Mouse (Mus musculus) retina, postnatal 1 day (tissue): ENCODE measurements at regions not wholly inside any gene's neighbourhood (a gene's known extent, or its start where the extent isn't known, plus 50 kb on each side); places are given as distances from the start of the nearest gene placed in this dataset.
A peak's percentile ranks its signal among the peaks of the same experiment; 100 is the strongest.

Experiments used
- DNase-seq: peaks from one replicate; pipeline ENCODE4 v3.0.0-alpha.2; 2012

GRCm38 (mm10) chr3:120123155-120123554, 338.9 kb upstream of the Ptbp2 start:
- DNase-seq = no peak

DNA sequence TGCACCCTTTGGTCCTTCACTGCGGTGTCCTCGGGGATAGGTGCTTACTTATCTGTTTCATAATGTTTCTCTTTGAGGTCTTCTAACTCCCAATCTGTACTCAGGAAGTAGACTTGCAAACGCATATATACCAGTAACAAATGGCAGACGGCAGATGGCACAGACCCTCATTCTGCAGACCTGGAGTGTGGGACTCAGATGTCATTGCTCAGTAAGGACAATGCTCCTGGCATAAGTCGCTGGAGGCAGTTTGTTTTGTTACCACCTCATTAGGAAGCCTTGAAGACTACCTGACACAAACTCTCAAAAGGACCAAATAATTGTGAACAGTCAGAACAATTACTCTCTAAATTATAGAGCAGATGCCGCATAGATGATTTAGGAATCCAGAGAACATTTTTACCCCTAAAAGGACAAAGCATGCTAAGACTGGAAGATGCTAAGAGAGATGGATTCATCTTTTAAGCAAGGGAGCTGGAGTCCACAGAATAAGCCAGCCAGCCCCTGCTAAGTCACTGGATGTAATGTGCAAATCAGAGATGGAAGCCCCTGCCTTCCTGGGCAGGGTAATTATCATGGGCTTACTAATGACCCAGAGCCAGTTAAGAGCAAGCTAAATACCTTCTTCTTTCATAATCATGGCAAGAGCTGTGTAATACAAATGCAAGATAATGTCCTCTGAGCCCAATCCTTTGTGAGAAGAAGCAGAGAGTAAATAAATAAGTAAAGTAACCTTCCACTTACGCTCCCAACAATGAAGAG, 299.1 kb upstream of the Ptbp2 start:
- peak; percentile 67 for DNase-seq

DNA sequence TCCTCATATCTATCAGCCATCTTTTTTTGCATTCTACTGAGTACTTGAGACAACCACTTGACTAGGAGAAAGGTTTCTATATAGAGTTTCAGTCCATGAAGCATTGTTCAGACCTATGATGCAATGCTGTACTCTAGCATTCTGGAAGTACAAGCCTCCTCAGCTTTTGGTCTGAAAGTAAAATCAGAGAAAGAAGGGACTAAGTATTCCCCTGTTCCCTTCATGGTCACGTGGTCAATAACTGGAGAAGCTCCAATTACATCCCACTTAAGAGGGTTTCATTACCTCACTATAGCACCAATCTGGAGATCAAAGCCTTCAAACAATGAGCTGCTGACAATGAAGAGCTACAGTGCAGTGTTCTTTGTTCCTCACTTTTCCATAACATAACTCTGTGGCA, 289.3 kb upstream of the Ptbp2 start:
- peak; percentile 60 for DNase-seq

DNA sequence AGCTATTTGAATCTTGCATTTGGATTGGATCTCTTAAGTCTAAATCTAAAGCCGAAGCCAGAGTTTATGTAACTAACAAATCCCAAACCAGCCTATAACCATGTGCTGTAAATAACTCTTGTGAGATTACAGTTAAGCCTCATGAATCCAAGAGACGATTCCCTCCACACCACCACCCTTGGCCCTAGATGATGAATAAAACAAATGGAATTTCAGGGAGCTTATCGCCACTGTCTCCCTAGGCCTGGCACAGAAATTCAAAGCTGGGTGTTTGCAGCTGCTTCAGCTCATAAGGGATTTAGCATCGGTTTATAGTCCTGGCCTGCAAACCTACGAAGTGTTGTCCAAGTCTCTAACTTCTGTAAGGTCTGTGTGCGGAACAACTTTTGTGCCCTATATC, 281.4 kb upstream of the Ptbp2 start:
- DNase-seq = no peak

- DNase-seq = no peak
Observed at GRCm38 (mm10) chr3:120064854-120065480, 280.7 kb upstream of the Ptbp2 start.

- no peak for DNase-seq
Observed at GRCm38 (mm10) chr3:120062264-120062663, 278.0 kb upstream of the Ptbp2 start.

DNA sequence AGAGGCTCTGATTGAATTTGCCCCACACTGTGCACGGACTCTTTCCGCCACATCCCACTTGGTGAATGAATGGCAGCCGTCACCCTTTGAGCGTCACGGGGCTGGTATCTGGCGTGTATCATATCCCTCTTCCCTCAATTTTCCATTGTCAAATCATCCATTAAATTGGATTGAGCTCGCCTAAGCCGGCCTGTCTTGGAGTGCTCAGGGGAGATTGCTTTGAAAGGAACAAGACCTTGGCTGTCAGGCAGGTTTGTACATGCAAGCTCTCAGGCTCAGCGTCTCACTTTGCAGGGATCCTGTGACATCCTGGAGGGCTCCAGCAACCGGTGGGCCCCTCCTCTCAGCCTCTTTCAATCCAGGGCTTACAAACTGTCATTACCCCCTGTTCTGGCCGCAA, 275.7 kb upstream of the Ptbp2 start:
- peak; percentile 71 for DNase-seq

DNA sequence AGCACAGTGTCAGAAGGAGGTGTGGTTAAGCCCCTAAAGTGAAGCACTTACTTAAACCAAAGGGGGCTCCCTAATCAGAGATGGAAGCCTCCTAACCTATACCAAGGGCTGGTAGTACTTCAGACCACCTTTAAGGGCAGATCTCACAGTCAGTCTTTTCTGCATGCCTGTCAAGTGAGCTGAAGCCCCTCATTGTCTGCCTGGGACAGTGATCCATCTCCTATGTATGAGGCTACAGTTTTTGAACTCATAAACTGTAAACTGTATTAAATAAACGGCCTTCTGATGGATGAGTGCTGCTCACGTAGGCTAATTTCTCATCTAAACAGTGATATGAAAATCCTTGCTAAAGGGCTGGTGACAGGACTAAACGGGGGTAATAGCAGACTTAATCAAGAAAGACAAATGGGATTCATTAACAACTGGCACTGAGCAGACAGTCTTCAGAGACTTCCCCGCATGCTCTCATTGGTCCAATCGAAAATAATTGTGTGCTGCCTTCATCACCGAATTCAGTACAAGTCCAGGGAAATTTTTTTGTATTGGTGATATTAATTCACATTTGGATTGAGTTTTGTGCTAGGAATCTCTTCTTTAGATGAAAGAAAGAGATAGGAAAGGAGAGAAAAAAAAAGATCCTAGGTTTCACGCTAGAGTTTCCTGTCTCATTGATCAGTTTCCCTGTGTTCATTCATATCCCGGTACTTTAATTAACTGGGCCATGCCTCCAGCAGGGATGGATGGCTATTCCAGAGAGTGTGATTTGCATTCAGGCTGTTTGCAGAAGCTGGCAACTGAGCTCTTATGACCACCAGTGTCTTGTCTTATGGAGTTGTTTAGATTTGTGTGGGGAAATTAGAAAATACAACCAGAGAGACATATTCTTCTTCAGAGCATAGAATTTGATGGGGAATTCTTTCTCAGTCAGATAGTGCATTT, 271.2 kb upstream of the Ptbp2 start:
- DNase-seq = peak; percentile 53

GRCm38 (mm10) chr3:120047238-120047637, 263.0 kb upstream of the Ptbp2 start:
- no peak for DNase-seq

GRCm38 (mm10) chr3:120037526-120037925, 253.3 kb upstream of the Ptbp2 start:
- no peak for DNase-seq

DNA sequence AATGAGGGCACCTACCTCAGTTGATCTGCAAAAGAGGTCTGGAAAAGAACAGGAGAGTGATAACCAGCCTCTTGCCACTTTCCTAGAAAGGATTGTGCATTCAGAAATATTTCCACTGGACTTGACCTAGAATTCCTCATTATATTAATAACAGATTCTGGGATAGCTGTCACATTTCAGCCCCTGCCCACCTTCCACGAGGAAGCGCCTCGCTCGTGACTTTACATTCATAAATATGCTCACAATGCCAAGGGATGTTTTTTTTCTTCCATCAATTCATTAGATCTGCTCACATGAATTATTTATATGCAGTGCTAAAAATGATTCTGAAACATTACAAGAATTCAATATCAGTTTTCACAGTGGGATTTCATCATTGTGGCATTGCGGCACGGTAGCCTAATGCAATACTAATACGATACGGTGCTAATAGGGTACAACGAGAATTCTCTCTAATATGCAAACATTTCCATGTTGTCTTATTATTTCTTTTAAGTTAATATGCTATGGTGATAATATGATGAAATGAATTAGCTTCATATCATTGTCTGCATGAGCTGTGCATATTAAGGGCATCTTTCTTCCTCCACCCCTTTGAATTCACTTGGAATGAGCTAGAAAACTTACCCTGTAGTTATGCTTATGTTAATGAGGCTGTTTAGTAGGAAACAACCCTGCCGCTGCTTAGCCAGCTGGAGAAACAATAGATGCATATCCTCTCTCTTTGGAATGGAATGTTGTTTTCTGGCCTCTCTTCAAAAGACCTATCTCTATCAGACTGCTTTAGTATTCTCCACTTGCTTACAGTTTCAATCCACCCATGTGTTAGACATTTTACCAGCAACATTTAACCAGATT, 235.8 kb upstream of the Ptbp2 start:
- peak; percentile 62 for DNase-seq

DNA sequence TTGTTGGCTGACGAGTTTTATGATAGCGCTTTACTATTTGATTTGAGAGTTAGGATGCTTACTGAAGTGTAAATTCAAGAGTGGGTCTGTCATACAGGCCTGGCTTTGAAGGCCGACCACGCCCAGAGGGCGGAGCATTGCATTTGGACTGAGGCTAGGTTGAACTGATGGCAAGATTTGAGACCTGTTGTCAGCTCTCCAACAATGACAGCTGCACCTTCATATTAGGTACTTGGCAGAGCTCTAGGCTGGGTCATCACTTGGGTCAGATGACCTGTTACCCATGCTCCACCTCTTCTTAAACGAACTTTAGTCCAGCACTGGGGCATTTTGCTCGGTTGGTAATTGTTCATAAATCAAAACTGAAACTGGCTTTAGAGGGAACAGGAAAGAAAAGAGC, 231.1 kb upstream of the Ptbp2 start:
- no peak for DNase-seq

DNA sequence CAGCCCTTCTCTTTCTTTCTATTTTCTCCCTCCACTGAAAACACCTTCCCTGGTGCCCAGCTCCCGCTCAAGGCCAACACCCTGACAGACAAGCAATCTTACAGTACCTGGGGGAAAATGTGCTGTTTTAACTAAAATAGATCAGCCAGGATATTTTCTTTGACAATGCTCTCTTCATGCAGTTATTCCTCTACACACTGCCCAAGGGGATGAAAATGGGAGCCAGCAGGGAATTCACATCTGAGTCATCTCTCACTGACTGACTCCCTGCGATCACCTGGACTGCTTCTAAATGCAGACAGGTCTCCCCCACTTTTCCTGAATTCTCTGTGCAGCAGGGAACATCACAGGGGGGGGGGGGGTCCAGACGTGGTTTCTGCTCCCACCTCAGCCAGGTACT, 227.6 kb upstream of the Ptbp2 start:
- DNase-seq = no peak

- no peak for DNase-seq
Observed at GRCm38 (mm10) chr3:120008110-120008509, 223.8 kb upstream of the Ptbp2 start.

GRCm38 (mm10) chr3:120004588-120004987, 220.3 kb upstream of the Ptbp2 start:
- peak; percentile 75 for DNase-seq

DNA sequence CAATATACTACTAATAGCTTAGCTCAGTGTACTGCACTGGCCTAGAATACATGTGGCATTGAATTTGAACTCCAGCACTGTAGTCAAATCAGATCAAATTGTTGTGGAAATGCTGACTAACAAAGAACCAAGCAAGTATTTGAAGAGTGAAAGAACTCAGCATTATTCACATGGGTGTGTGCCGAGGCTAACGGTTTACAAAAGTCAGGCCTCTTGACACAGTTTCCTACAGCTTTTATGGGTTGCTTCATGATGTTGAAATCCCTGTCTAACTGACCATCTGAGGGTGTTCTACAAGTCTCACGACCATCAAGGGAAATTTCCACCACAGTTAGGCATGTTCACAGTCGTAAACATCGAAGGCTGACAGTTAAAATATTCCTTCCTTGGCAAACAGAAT, 216.0 kb upstream of the Ptbp2 start:
- DNase-seq = no peak

DNA sequence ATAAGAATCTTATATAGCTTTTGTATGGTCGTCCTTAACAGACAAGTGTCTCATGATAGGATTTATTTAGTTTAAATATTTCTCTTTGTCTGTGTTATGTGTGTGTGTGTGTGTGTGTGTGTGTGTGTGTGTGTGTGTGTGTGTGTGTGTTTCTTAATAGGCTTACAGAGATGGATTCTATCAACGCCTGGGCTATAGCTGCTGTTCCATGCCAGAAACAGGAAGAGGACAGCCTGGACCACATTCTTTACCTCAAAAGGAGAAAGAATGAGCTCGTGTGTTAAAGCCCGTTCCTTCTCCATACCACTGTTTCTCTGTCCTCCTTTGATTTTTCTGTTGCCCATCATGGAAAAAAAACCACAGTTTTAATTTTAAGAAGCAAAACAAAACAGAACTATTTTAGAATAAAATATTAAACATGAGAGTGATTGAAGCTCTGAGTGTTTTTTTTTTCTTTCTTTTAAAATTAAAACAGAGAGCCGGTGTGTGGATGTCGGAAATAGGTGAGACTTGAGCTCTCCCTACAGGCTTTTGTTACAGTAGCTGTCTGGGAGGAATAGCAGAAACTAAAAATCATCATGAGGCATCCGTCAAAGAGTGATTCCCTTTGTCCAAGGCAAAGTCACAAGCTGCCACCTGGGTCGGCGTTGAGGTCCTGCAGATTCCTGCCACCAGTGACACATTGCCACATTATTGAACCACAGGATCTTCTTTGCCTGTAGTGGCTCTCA, 212.2 kb upstream of the Ptbp2 start:
- no peak for DNase-seq

DNA sequence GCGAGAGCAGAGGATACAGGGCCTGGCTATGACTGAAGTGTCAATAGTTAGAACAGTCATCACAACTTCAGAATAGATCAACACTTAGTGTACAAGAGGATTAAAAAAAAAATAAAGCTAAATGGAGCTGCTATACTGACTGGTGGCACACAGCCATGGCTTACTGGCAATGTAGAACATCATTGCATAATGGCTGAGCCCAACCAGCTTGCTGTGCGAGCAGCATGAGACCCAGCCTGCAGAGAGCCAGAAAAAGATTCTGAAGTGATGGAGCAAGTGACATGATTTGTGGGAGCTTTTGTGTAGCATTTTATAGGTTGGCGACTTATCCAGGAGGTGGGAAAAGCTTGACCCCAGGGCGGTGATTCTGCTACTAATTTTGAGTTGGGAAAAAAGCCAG, 211.5 kb upstream of the Ptbp2 start:
- DNase-seq = no peak

GRCm38 (mm10) chr3:119987245-119987852, 203.1 kb upstream of the Ptbp2 start:
- no peak for DNase-seq

GRCm38 (mm10) chr3:119977349-119977748, 193.1 kb upstream of the Ptbp2 start:
- DNase-seq = no peak

GRCm38 (mm10) chr3:119976363-119976762, 192.1 kb upstream of the Ptbp2 start:
- DNase-seq = no peak
